In the genomic region with DNA sequence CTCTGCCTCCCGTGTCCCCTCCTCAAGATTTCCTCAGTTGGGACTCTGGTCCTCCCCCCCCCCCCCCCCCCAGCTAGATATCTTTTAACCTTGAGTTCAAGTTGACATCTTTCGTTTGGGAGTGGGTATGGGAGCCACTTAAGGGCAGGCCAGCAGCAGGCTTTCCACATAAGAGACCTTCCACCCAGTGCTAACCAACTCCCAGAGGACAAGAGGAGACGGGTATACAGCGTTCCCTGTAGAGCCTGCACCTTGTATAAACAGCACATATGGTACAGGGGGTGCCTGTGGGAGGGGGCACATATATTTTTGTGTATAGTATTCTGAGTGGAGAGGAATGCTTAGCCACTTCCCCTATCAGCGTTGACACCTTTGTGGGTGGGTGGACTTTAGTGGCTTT, we compare ENCODE assay signal across 9 mouse cellular contexts. TPM values are rescaled to one million over a fixed set of nuclear protein-coding genes. Genes with fewer than 3 reads are reported as not detected.
DNase-seq lines count a peak whose midpoint lies in the region; ATAC-seq and TF ChIP-seq lines count a peak whose summit lies in the region.
"Had no signal": no experiment of that assay in that cellular context is flagged by ENCODE, and none has a peak within 500 bp of the region (broad histone marks: within the 10 kb centered on the region; RNA-seq: fewer than 3 reads in every experiment).

No protein-coding gene starts in this region.

- no peak for ATAC-seq in kidney, embryonic 14.5 days (ENCODE audit: low FRiP score, low TSS enrichment)
- ATAC-seq in hindbrain, embryonic 13.5 days (ENCODE audit: low FRiP score): no peak
- ATAC-seq in midbrain, embryonic 15.5 days (replicated peaks): no peak

- peaks cover 64% of the 10 kb centered on the region for H3K4me1 ChIP-seq in kidney, embryonic 14.5 days (ENCODE audit: control insufficient read depth, insufficient read depth, low read length)
- H3K4me1 ChIP-seq in kidney, adult 2 months (ENCODE audit: control insufficient read depth, insufficient read depth, low read length): peaks cover 24% of the 10 kb centered on the region
- peaks cover 30% of the 10 kb centered on the region for H3K4me1 ChIP-seq in bone marrow macrophage, adult 2 months (ENCODE audit: control insufficient read depth, insufficient read depth, low read length)
- peaks cover 73% of the 10 kb centered on the region for H3K4me1 ChIP-seq in hindbrain, embryonic 13.5 days (replicated peaks)
- H3K4me1 ChIP-seq in midbrain, embryonic 15.5 days: peaks cover 69% of the 10 kb centered on the region

- TF ChIP-seq POLR2A in kidney, adult 2 months (IDR thresholded peaks at IDR 0.05; ENCODE audit: low read depth, low read length): no peak
- TF ChIP-seq POLR2A in bone marrow macrophage, adult 2 months (IDR thresholded peaks at IDR 0.05; ENCODE audit: borderline replicate concordance, low read depth, low read length): no peak

- no peak for DNase-seq in kidney, adult 2 months
- no peak for DNase-seq in urinary bladder, postnatal 10 days (ENCODE audit: low spot score)
- DNase-seq in lung, postnatal 36 days: no peak
- DNase-seq in lung, adult 18-20 months: no peak
- DNase-seq: gastrocnemius, postnatal 25 days had no signal

- H3K36me3 ChIP-seq in kidney, embryonic 14.5 days (ENCODE audit: control insufficient read depth, insufficient read depth, low read length): peaks cover 24% of the 10 kb centered on the region; the same call in 1 of the 2 replicates
- no peaks in the 10 kb centered on the region for H3K36me3 ChIP-seq in kidney, adult 2 months (ENCODE audit: control insufficient read depth, insufficient read depth, low read length)
- peaks cover 12% of the 10 kb centered on the region; the same call in 1 of the 2 replicates for H3K36me3 ChIP-seq in hindbrain, embryonic 13.5 days
- no peaks in the 10 kb centered on the region for H3K36me3 ChIP-seq in midbrain, embryonic 15.5 days (replicated peaks)

- H3K27me3 ChIP-seq in kidney, embryonic 14.5 days (ENCODE audit: control insufficient read depth, insufficient read depth, low read length): no peaks in the 10 kb centered on the region
- H3K27me3 ChIP-seq in kidney, adult 2 months (replicated peaks; ENCODE audit: control insufficient read depth, insufficient read depth, low read length): no peaks in the 10 kb centered on the region
- H3K27me3 ChIP-seq in hindbrain, embryonic 13.5 days: no peaks in the 10 kb centered on the region
- no peaks in the 10 kb centered on the region for H3K27me3 ChIP-seq in midbrain, embryonic 15.5 days (replicated peaks)

- 19% methylated on average over 5 of the region's 5 CpGs for WGBS in kidney, embryonic 14.5 days
- WGBS in kidney, adult 2 months: 59% methylated on average over 5 of the region's 5 CpGs
- WGBS in hindbrain, embryonic 13.5 days: 7% methylated on average over 5 of the region's 5 CpGs
- WGBS in midbrain, embryonic 15.5 days: 11% methylated on average over 5 of the region's 5 CpGs

- TF ChIP-seq CTCF in kidney, adult 2 months (conservative IDR thresholded peaks at IDR 0.05; ENCODE audit: insufficient read depth, insufficient read length, low read depth, low read length): no peak
- TF ChIP-seq CTCF in bone marrow macrophage, adult 2 months (IDR thresholded peaks at IDR 0.05; ENCODE audit: low read depth, low read length): no peak

- H3K9ac ChIP-seq in kidney, embryonic 14.5 days (ENCODE audit: low read depth, low read length): peak overlapping the region; percentile 9; the same call in 1 of the 2 replicates
- peak overlapping the region; percentile 99 for H3K9ac ChIP-seq in hindbrain, embryonic 13.5 days
- peak overlapping the region; percentile 92; the same call in 1 of the 2 replicates for H3K9ac ChIP-seq in midbrain, embryonic 15.5 days

- H3K27ac ChIP-seq in kidney, embryonic 14.5 days (ENCODE audit: low read depth, low read length): no peak overlapping the region
- no peak overlapping the region for H3K27ac ChIP-seq in kidney, adult 2 months (ENCODE audit: insufficient read depth, low read depth, low read length)
- H3K27ac ChIP-seq in bone marrow macrophage, adult 2 months (ENCODE audit: insufficient read depth, low read depth, low read length): no peak overlapping the region
- H3K27ac ChIP-seq in hindbrain, embryonic 13.5 days: no peak overlapping the region
- no peak overlapping the region for H3K27ac ChIP-seq in midbrain, embryonic 15.5 days

- H3K4me3 ChIP-seq in kidney, embryonic 14.5 days (ENCODE audit: low read length): peak overlapping the region; percentile 96
- H3K4me3 ChIP-seq in kidney, adult 2 months (ENCODE audit: insufficient read depth, low read depth, low read length): no peak overlapping the region
- H3K4me3 ChIP-seq in bone marrow macrophage, adult 2 months (ENCODE audit: insufficient read depth, low read length): peak overlapping the region; percentile 8; the same call in 1 of the 2 replicates
- peak overlapping the region; percentile 90 for H3K4me3 ChIP-seq in hindbrain, embryonic 13.5 days
- H3K4me3 ChIP-seq in midbrain, embryonic 15.5 days: peak overlapping the region; percentile 84

- peak overlapping the region; percentile 95 for H3K4me2 ChIP-seq in kidney, embryonic 14.5 days (replicated peaks; ENCODE audit: low read depth, low read length)
- peak overlapping the region; percentile 96 for H3K4me2 ChIP-seq in hindbrain, embryonic 13.5 days
- peak overlapping the region; percentile 79 for H3K4me2 ChIP-seq in midbrain, embryonic 15.5 days

- no peaks in the 10 kb centered on the region for H3K9me3 ChIP-seq in kidney, embryonic 14.5 days (ENCODE audit: control insufficient read depth, low read length)
- no peaks in the 10 kb centered on the region for H3K9me3 ChIP-seq in hindbrain, embryonic 13.5 days
- H3K9me3 ChIP-seq in midbrain, embryonic 15.5 days: no peaks in the 10 kb centered on the region

RNA-seq across cellular contexts. Expression of a gene that starts 2.8 kb away (rescaled TPM):
- 29.6 and 33.7 TPM in 2 replicates for polyA plus RNA-seq in kidney, embryonic 14.5 days (2014; fragmentation: Nextera tagmentation; extraction: Ambion mirVana)
- 47.2 and 50.9 TPM in 2 replicates for polyA plus RNA-seq in kidney, adult 2 months (2012; rRNA removed)
- polyA plus RNA-seq in bone marrow macrophage, adult 2 months (2012; ENCODE audit: insufficient read depth, insufficient read length, missing spikeins): 39.3 and 41.6 TPM in 2 replicates
- polyA plus RNA-seq in hindbrain, embryonic 13.5 days (2015; fragmentation: Nextera tagmentation; extraction: Ambion mirVana): 31.0 and 32.3 TPM in 2 replicates
- polyA plus RNA-seq in midbrain, embryonic 15.5 days (2015; fragmentation: Nextera tagmentation; extraction: Ambion mirVana): 34.9 and 39.1 TPM in 2 replicates

Comparison
In these comparisons a context has a peak if more than half of its experiments do, and no peak if none do; other contexts are left out.
1. H3K9ac ChIP-seq: peak in every context shown above with its lines; median percentile 99 in hindbrain, embryonic 13.5 days; 92 in midbrain, embryonic 15.5 days; 9 in kidney, embryonic 14.5 days.